Mouse (Mus musculus): ENCODE data around the gene En1. TPM values are rescaled to one million over a fixed set of nuclear protein-coding genes. Genes with fewer than 3 reads are reported as not detected.

The En1 gene
- polyA plus RNA-seq, 1 experiment from 2014 or later: 1.6 TPM

Other genes with a start within 250 kb of the En1 start
- 0.21 TPM in 1 of 2 replicates, not detected in the other for gene Marco, start 97.4 kb upstream of the En1 start, polyA plus RNA-seq (2014; fragmentation: Nextera tagmentation; extraction: Ambion mirVana)